Mouse (Mus musculus) lung, postnatal 14 days (tissue): ENCODE results near the gene Arhgap6.

Source experiments
- DNase-seq: peaks from one replicate; pipeline ENCODE4 v3.0.0; 2021

The Arhgap6 gene

DNA sequence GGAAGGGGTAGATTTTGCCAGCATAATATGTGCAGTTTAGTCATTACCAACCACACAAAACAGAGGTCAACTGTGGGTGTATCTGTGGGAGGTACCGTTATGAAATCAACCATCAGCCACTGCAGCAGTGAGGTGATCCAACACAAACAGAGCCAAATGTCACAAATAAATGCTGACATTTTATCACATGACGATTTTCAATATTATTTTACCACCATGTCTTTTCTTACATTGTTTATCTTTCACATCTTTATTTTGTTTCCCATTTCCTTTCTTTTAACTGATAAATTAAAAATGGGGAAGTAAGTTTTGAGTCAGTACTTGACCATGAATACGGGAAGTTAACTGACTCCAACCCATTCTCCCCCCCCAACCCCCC, 328.9 kb downstream of the Arhgap6 start:
- DNase-seq: no peak

- DNase-seq: no peak
Observed at GRCm38 (mm10) chrX:169139758-169140157, 344.9 kb downstream of the Arhgap6 start.

DNA sequence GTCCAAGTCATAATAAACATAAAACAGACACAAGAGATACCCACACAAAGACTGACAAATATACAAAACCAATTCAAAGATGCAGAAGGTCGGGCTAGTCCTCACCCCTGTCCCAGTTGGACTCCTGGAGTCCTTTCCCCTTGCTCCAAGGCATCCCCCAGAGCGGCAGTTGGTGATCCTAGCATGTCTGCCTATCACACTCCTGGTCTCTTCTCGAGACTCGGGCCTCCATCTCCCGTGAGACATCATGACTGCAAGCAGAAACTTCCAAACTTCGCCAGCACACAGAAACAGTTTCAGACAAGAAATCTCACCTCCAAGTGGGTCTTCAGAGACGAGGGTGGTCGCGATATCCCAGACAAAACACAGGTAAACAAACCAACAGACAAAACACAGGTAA, 345.6 kb downstream of the Arhgap6 start:
- no peak for DNase-seq

GRCm38 (mm10) chrX:169153805-169154204, 358.9 kb downstream of the Arhgap6 start:
- DNase-seq: no peak

GRCm38 (mm10) chrX:169158385-169158784, 363.5 kb downstream of the Arhgap6 start:
- DNase-seq: no peak

DNA sequence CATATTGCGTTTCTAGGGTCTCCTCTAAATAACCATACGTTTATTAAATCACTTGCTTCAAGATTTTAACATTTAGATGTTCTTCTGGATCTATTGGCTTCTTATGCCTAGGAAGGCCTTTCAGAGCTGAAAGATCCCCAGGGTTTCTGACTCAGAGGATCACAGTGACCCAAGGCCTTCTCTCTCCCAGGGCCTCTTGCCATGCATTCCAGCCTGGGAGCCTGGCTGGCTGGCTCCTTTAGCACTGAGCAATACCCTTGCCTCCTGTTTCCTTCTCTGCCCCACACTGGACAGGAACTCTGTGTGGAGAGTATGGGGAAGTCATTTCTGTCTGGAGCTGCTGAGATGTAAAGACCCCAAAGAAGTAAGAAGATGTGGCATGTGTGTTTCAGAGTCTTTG, 376.1 kb downstream of the Arhgap6 start:
- DNase-seq: no peak

GRCm38 (mm10) chrX:169173796-169174195, 378.9 kb downstream of the Arhgap6 start:
- DNase-seq: peak; percentile 24

DNA sequence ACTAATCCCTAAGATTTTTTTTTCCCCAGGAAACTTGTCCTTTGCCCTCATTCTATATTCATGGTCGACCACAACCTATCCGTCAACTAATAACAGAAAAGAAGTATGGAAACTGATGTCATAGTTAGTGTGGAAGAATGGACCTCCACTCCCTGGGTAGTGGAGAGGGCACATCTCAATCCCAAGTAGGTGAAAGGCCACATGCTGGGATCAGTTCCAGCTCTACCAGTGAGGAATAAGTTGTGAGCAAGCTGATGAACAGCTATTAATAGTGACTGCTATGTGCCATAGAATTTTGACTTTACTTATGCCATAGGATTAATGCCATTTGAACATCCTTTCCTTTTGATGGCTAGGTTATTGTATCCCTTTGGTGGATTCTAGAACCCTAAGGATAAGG, 383.7 kb downstream of the Arhgap6 start:
- DNase-seq: no peak

DNA sequence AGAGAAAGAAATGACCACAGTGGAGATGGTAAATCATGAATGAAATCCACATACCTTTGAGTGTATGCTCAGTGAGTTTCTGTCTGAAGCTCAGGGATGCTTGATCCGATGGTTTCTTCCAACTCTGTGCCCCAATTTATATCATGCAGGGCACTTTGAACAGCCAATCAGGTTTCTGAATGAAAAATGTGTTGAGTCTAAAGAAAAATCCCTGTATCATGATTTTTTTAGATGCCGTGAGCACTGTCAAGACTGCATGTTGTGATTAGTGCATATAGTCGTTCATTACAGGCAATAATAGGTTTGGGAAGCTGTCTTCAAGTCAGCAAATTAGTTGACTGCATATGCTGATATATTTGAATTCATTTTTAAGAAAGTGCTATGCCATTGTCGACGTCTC, 392.2 kb downstream of the Arhgap6 start, which contains the start of gene Amelx:
Gene Amelx (minus strand): TSS at position 101 of the 400 bp plus-strand sequence.
- no peak for DNase-seq

GRCm38 (mm10) chrX:169210019-169210418, 415.1 kb downstream of the Arhgap6 start:
- no peak for DNase-seq

- DNase-seq: no peak
Observed at GRCm38 (mm10) chrX:169220064-169220463, 425.2 kb downstream of the Arhgap6 start.

DNA sequence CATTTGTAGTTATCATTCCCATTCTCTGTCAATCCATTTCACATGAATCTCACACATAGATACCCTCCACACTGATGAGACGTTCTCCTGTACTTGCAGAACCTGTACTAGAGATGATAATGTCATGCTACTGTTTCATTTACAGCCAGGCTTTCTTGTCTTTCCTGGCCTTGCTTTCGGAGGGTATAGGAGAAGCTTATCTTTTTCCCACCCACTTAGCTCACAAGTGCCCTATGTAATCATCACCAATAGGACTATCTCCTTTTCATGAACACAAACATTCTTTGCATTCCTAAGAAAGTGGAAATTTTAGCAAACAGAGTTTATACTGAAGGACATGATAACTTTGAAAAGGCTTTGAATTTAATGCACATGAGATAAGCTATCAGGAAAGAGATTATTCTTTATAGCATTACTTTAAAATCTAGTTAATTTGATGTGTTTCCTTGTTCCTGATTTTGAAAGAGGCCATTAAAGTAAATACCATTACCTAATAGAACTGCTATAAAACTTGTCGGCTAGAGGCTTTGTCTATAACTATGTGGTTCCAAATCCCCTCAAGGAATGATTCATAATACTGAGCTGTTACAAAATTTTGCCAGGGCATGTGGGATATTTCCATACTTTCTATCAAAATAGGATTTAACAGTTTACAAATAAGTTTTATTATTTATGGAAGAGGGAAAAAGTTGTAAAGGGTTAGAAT, 427.6 kb downstream of the Arhgap6 start:
- DNase-seq: no peak

DNA sequence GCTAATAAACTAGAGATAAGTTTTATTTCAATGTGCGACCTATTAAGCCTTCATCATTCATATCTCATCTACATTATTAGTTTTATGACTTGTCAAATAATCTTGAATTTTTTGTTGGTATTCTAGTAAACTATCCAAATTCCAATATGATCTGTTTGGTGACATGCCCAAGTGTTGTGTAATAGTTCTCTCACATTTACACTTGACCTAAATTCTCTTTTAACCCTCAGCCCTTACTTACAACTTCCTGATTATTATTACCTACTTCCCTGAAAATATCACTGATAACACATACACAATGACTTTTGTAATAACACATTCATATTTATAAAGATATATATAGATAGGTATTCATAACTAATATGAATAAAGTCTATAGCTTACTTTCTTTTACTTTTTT, 461.0 kb downstream of the Arhgap6 start:
- no peak for DNase-seq

GRCm38 (mm10) chrX:169256741-169257140, 461.8 kb downstream of the Arhgap6 start:
- no peak for DNase-seq

DNA sequence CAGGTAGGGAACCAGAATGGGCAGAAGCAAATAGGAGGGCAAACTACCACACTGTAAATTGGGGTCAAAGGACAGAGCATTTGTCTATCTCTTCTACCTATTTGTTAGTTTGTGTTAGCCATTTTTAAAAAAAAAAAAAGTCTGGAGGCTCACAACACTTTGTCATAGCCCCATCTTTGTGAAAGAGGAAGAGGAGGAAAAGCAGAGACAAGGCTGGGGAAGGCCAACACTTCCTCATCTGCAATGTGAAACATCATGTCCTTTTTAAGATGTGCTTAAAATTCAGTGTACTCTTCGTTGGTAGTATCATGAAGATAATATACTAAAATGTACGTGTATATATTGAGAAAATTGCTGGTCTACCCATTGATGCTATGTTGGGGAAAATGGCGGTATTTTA, 466.1 kb downstream of the Arhgap6 start:
- no peak for DNase-seq

GRCm38 (mm10) chrX:169262212-169262611, 467.3 kb downstream of the Arhgap6 start:
- no peak for DNase-seq

GRCm38 (mm10) chrX:169263433-169264172, 468.7 kb downstream of the Arhgap6 start:
- DNase-seq: no peak

GRCm38 (mm10) chrX:169299579-169299978, 504.7 kb downstream of the Arhgap6 start:
- DNase-seq: peak; percentile 4

DNA sequence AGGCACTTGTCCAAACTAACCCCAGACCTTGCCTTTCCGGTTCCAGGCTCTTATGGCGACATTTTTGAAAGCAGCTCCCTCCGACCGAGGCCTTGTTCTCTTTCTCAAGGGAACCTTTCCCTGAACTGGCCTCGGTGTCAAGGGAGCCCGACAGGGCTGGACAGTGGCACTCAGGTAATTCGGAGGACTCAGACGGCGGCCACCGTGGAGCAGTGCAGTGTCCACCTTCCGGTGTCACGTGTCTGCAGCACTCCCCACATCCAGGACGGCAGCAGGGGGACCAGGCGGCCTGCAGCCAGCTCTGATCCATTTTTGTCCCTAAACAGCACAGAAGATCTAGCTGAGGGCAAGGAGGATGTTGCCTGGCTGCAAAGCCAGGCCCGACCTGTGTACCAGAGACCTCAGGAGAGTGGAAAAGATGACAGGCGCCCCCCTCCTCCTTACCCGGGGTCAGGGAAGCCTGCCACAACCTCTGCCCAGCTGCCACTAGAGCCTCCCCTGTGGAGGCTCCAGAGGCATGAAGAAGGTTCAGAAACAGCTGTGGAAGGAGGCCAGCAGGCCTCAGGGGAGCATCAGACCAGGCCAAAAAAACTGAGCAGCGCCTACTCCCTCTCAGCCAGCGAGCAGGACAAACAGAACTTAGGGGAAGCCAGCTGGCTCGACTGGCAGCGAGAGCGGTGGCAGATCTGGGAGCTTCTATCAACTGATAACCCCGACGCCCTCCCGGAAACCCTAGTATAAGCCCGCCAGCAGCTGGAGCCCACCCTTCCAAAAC, 507.6 kb downstream of the Arhgap6 start:
- DNase-seq: no peak

- peak; percentile 53 for DNase-seq
Observed at GRCm38 (mm10) chrX:169303945-169304344, 509.0 kb downstream of the Arhgap6 start.

DNA sequence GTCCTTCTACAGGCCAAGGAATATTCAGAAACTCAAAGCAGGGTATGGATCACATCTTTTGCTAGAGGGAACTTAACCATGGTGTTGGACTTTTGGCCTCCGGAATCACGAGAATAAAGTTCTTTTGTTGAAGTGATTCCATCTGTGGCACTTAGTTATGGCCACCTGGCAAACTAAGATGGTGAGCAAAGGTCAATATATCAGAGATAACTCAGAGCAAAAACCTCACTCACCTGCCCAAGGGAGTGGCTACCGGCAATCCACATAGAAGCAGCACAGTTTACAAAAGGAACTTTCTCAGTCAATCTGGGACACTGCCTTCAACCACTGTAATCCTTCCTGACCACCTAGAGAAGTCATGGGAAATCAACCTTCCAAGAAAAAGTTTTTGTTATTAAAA, 513.7 kb downstream of the Arhgap6 start:
- DNase-seq: no peak

DNA sequence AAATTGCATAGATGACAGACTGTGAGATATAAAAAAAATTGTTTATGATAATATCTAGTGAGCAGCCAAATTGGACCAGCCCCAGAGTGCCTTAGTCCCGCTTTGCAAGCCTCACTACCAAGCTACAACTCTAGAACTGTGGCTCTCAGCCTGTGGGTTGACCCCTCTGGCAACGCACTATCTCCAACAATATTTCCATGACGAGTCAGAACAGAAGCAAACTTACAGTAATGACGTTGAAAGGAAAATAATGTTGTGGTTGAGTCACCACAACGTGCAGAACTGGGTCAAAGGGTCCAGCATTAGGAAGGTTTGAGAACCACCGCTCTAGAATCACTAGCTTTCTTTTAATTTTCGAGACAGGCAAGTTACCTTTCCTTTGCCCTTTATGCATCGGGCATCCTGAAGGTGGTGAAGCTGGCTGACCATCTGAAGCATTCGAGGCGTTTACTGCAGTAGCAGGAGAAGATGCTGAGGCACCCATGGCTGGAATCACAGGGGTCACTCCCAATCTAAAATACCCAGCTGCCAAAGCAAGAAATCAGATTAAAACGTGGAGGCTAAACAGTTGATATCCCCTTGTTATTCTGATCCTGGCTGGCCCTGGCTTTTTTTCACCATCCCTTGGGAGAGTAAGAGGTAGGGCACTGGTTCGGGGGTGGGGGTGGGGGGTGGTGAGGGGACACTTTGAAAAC, 524.3 kb downstream of the Arhgap6 start:
- no peak for DNase-seq
